Mouse (Mus musculus) fibroblast of lung, adult 2 months (primary cell): ENCODE results near the gene Prpf40a.
A peak's percentile ranks its signal among the peaks of the same experiment; 100 is the strongest.

Source experiments
- DNase-seq: peaks from one replicate; pipeline ENCODE4 v3.0.0-alpha.2; 2011; ENCODE audit warnings: low read depth

The Prpf40a gene

GRCm38 (mm10) chr2:53190684-53191511, at the start of gene Prpf40a:
TSS of gene Prpf40a (minus strand) at chr2:53191284.
- DNase-seq, result peak; percentile 97

GRCm38 (mm10) chr2:53222242-53222641, 31.2 kb upstream of the Prpf40a start:
- no peak for DNase-seq

- DNase-seq, result no peak
These were observed 22.4 kb upstream of the Prpf40a start for GRCm38 (mm10) chr2:53213493-53213892.

- DNase-seq, result no peak
These were observed 15.7 kb upstream of the Prpf40a start for GRCm38 (mm10) chr2:53206749-53207148.

- DNase-seq, result no peak
These were observed 13.5 kb upstream of the Prpf40a start for GRCm38 (mm10) chr2:53204373-53205274.

- no peak for DNase-seq
These were observed 9.2 kb upstream of the Prpf40a start for GRCm38 (mm10) chr2:53200164-53200885.

- no peak for DNase-seq
These were observed 8.1 kb upstream of the Prpf40a start for GRCm38 (mm10) chr2:53199203-53199602.

- no peak for DNase-seq
These were observed 5.3 kb upstream of the Prpf40a start for GRCm38 (mm10) chr2:53196431-53196830.

- no peak for DNase-seq
These were observed 1.3 kb upstream of the Prpf40a start for GRCm38 (mm10) chr2:53192386-53192785.

GRCm38 (mm10) chr2:53191523-53192220, 588 bp upstream of the Prpf40a start, which contains the start of gene Arl6ip6:
TSS of gene Arl6ip6 (plus strand) at chr2:53191726.
- DNase-seq, result peak; percentile 66

GRCm38 (mm10) chr2:53189811-53190210, 1.3 kb downstream of the Prpf40a start:
- DNase-seq, result no peak

- DNase-seq, result no peak
These were observed 11.2 kb downstream of the Prpf40a start for GRCm38 (mm10) chr2:53179876-53180275.

GRCm38 (mm10) chr2:53178966-53179365, 12.1 kb downstream of the Prpf40a start:
- DNase-seq, result no peak

GRCm38 (mm10) chr2:53173966-53174365, 17.1 kb downstream of the Prpf40a start:
- no peak for DNase-seq

GRCm38 (mm10) chr2:53146852-53147251, 44.2 kb downstream of the Prpf40a start:
- DNase-seq, result no peak

- no peak for DNase-seq
These were observed 59.5 kb downstream of the Prpf40a start for GRCm38 (mm10) chr2:53131567-53131966.

- no peak for DNase-seq
These were observed 62.0 kb downstream of the Prpf40a start for GRCm38 (mm10) chr2:53129070-53129469.

- DNase-seq, result no peak
These were observed 65.1 kb downstream of the Prpf40a start for GRCm38 (mm10) chr2:53125998-53126397.

- DNase-seq, result peak; percentile 23
These were observed 69.3 kb downstream of the Prpf40a start for GRCm38 (mm10) chr2:53121797-53122196.

GRCm38 (mm10) chr2:53108547-53108946, 82.5 kb downstream of the Prpf40a start:
- DNase-seq, result no peak

- no peak for DNase-seq
These were observed 84.6 kb downstream of the Prpf40a start for GRCm38 (mm10) chr2:53106472-53106871.
